Mouse (Mus musculus) liver, adult 2 months (tissue): ENCODE results near the gene Ddn.

Experiments
- CTCF ChIP-seq: fragments of 200-500 bp; IDR thresholded peaks from 2 replicates; pipeline ENCODE4 v1.5.1; 2011; ENCODE audit warnings: low read depth, low read length, control low read depth
- POLR2A ChIP-seq: fragments of 200-500 bp; IDR thresholded peaks from 2 replicates; pipeline ENCODE4 v1.6.1; 2011; ENCODE audit warnings: low read length, control low read depth; ENCODE audit not compliant: insufficient read depth; ENCODE audit errors: extremely low read depth

- TF ChIP-seq CTCF (no peak), POLR2A (no peak)
Measured at GRCm38 (mm10) chr15:98831684-98832035, 22.4 kb upstream of the Ddn start.
